Mouse (Mus musculus) myocyte (in vitro differentiated cells): ENCODE measurements around the gene Phb2.

ENCODE experiments used
- E2F4 ChIP-seq: IDR thresholded peaks from one replicate; pipeline ENCODE4 v1.6.1; 2011; ENCODE audit warnings: mild to moderate bottlenecking, control low read depth, moderate library complexity; ENCODE audit not compliant: insufficient read depth
- MAX ChIP-seq: IDR thresholded peaks from one replicate; pipeline ENCODE4 v1.6.1; 2011; ENCODE audit warnings: low read depth, mild to moderate bottlenecking, control low read depth
- MYOD1 ChIP-seq, 3 experiments: IDR thresholded peaks; one replicate each; pipeline ENCODE4 v1.6.1; 2011; ENCODE audit warnings: control low read depth in 2 of 3, low read depth in 2 of 3, mild to moderate bottlenecking in 2 of 3, moderate library complexity in 1 of 3; ENCODE audit not compliant: insufficient read length in 2 of 3, control insufficient read depth in 1 of 3
- MYOG ChIP-seq, 3 experiments: IDR thresholded peaks; one replicate each; pipeline ENCODE4 v1.6.1; 2011; ENCODE audit warnings: control low read depth in 2 of 3, low read depth in 2 of 3, mild to moderate bottlenecking in 2 of 3; ENCODE audit not compliant: insufficient read length in 2 of 3, control insufficient read depth in 1 of 3, insufficient read depth in 1 of 3
- POLR2AphosphoS2 ChIP-seq: IDR thresholded peaks from one replicate; pipeline ENCODE4 v1.6.1; 2011; ENCODE audit warnings: low read depth, control low read depth; ENCODE audit not compliant: insufficient read length

DNA sequence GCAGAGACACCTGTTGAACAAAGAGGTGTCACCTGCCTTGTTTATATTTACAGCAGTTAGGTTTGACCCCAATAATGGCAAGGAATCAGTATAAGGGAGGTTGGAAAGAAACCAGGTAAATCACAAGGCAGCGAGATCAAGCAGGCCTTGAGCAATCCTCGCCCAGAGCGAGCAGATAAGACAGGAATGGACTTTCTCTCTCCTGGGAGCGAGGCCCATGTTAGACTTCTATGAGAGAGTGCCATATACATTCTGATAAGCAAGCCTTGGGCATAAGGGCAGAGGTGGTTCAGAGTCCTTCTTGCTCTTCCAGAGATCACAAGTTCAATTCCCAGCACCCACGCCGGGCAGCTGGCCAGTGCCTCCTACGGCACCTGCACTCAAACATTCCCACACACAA, 33.4 kb upstream of the Phb2 start:
- TF ChIP-seq POLR2AphosphoS2: no peak
- TF ChIP-seq MYOG (IDR thresholded peaks at IDR 0.05; ENCODE audit: control insufficient read depth in 1 of 3, insufficient read depth in 1 of 3, insufficient read length in 2 of 3, low read depth in 2 of 3): no peak
- no peak for TF ChIP-seq E2F4
- no peak for TF ChIP-seq MAX
- TF ChIP-seq MYOD1 (IDR thresholded peaks at IDR 0.05; ENCODE audit: control insufficient read depth in 1 of 3, insufficient read length in 2 of 3, low read depth in 2 of 3): no peak
